Mouse (Mus musculus) C2C12 (cell line): ENCODE measurements around the gene Gm20388. TPM values are rescaled to one million over a fixed set of nuclear protein-coding genes. Genes with fewer than 3 reads are reported as not detected.

Experiments
- H3K27me3 ChIP-seq: one replicate; pipeline ENCODE4 v1.6.1; 2011; ENCODE audit not compliant: control insufficient read depth, insufficient read depth, insufficient read length
- H3K36me3 ChIP-seq: one replicate; pipeline ENCODE4 v1.6.1; 2011; ENCODE audit not compliant: control insufficient read depth, insufficient read depth
- H3K4me3 ChIP-seq: one replicate; pipeline ENCODE4 v1.5.1; 2011; ENCODE audit warnings: mild to moderate bottlenecking, control low read depth; ENCODE audit not compliant: poor library complexity, insufficient read depth, severe bottlenecking
- H3K79me2 ChIP-seq: one replicate; pipeline ENCODE4 v1.6.1; 2011; ENCODE audit not compliant: control insufficient read depth, insufficient read depth
- H3K79me3 ChIP-seq: one replicate; pipeline ENCODE4 v1.6.1; 2011; ENCODE audit warnings: low read depth, control low read depth
- H3ac ChIP-seq: one replicate; pipeline ENCODE3; 2011; ENCODE audit warnings: low read depth; ENCODE audit not compliant: control insufficient read depth, insufficient read length
- CEBPB ChIP-seq: IDR thresholded peaks from one replicate; pipeline ENCODE4 v1.6.1; 2011; ENCODE audit warnings: low read depth, mild to moderate bottlenecking, control low read depth, moderate library complexity
- CTCF ChIP-seq: IDR thresholded peaks from one replicate; pipeline ENCODE4 v1.5.1; 2011; ENCODE audit not compliant: control insufficient read depth, insufficient read depth, insufficient read length
- FOSL1 ChIP-seq: IDR thresholded peaks from one replicate; pipeline ENCODE4 v1.8.0; 2011; ENCODE audit warnings: mild to moderate bottlenecking, low read length; ENCODE audit not compliant: poor library complexity, insufficient read depth, severe bottlenecking
- MAX ChIP-seq: IDR thresholded peaks from one replicate; pipeline ENCODE4 v1.6.1; 2011; ENCODE audit warnings: mild to moderate bottlenecking, control low read depth
- MYOD1 ChIP-seq: IDR thresholded peaks from one replicate; pipeline ENCODE4 v1.6.1; 2011; ENCODE audit warnings: low read depth; ENCODE audit not compliant: control insufficient read depth, insufficient read length
- MYOG ChIP-seq: IDR thresholded peaks from one replicate; pipeline ENCODE4 v1.6.1; 2011; ENCODE audit not compliant: control insufficient read depth, insufficient read length; ENCODE audit errors: extremely low read depth
- USF1 ChIP-seq: IDR thresholded peaks from one replicate; pipeline ENCODE4 v1.6.1; 2011; ENCODE audit warnings: low read depth, mild to moderate bottlenecking, control low read depth, moderate library complexity
- polyA plus RNA-seq: library from polyadenylated mRNA; unstranded; fragments of >200 nt; fragmentation: generic; extraction: Trizol; gene quantifications from one replicate; pipeline ENCODE4 v1.2.1, GENCODE M21; 2012; ENCODE audit warnings: missing spikeins

The Gm20388 gene
- polyA plus RNA-seq, 1 experiment: 15.0 TPM

GRCm38 (mm10) chr8:120779106-120779505 lies 868.5 kb downstream of the Gm20388 start:
- H3K36me3 ChIP-seq: no peaks in the 10 kb centered on the region
- no peak overlapping the region for H3K4me3 ChIP-seq
- TF ChIP-seq CEBPB (no peak), MYOD1 (no peak), USF1 (no peak), MAX (no peak), MYOG (no peak), CTCF (no peak), FOSL1 (no peak)
- H3K27me3 ChIP-seq: peaks cover 89% of the 10 kb centered on the region
- no peak overlapping the region for H3ac ChIP-seq
- no peaks in the 10 kb centered on the region for H3K79me2 ChIP-seq
- H3K79me3 ChIP-seq: no peaks in the 10 kb centered on the region

GRCm38 (mm10) chr8:120783781-120784180 lies 873.1 kb downstream of the Gm20388 start:
- H3K79me3 ChIP-seq: no peaks in the 10 kb centered on the region
- no peak overlapping the region for H3K4me3 ChIP-seq
- H3ac ChIP-seq: no peak overlapping the region
- H3K27me3 ChIP-seq: peaks cover 77% of the 10 kb centered on the region
- no peaks in the 10 kb centered on the region for H3K79me2 ChIP-seq
- no peaks in the 10 kb centered on the region for H3K36me3 ChIP-seq
- TF ChIP-seq MAX: no peak
- TF ChIP-seq CTCF: no peak
- TF ChIP-seq MYOG: no peak
- no peak for TF ChIP-seq MYOD1
- TF ChIP-seq FOSL1: no peak
- TF ChIP-seq USF1: no peak
- TF ChIP-seq CEBPB: no peak

GRCm38 (mm10) chr8:120786753-120787152 lies 876.1 kb downstream of the Gm20388 start:
- Histone ChIP-seq H3K79me3 (no peaks in the 10 kb centered on the region), H3K79me2 (no peaks in the 10 kb centered on the region), H3ac (no peak overlapping the region), H3K27me3 (peaks cover 82% of the 10 kb centered on the region), H3K36me3 (no peaks in the 10 kb centered on the region), H3K4me3 (no peak overlapping the region)
- TF ChIP-seq CEBPB (no peak), MAX (no peak), MYOD1 (no peak), FOSL1 (no peak), CTCF (no peak), MYOG (no peak), USF1 (no peak)

- TF ChIP-seq MAX (no peak), FOSL1 (no peak), CEBPB (no peak), MYOG (no peak), CTCF (no peak), USF1 (no peak), MYOD1 (no peak)
- Histone ChIP-seq H3K79me2 (no peaks in the 10 kb centered on the region), H3ac (no peak overlapping the region), H3K4me3 (no peak overlapping the region), H3K27me3 (peaks cover 83% of the 10 kb centered on the region), H3K79me3 (no peaks in the 10 kb centered on the region), H3K36me3 (no peaks in the 10 kb centered on the region)
Measured at GRCm38 (mm10) chr8:120787631-120788030, 877.0 kb downstream of the Gm20388 start.

- H3K79me3 ChIP-seq: no peaks in the 10 kb centered on the region
- TF ChIP-seq CTCF (no peak), CEBPB (no peak), FOSL1 (no peak), MYOG (no peak), MAX (no peak), MYOD1 (no peak), USF1 (no peak)
- no peak overlapping the region for H3ac ChIP-seq
- H3K27me3 ChIP-seq: peaks cover 82% of the 10 kb centered on the region
- no peaks in the 10 kb centered on the region for H3K36me3 ChIP-seq
- no peak overlapping the region for H3K4me3 ChIP-seq
- H3K79me2 ChIP-seq: no peaks in the 10 kb centered on the region
Measured at GRCm38 (mm10) chr8:120792710-120793109, 882.1 kb downstream of the Gm20388 start.

GRCm38 (mm10) chr8:120795944-120796635 lies 885.4 kb downstream of the Gm20388 start:
- Histone ChIP-seq H3ac (no peak overlapping the region), H3K4me3 (no peak overlapping the region), H3K79me2 (no peaks in the 10 kb centered on the region), H3K36me3 (no peaks in the 10 kb centered on the region), H3K27me3 (peaks cover 78% of the 10 kb centered on the region), H3K79me3 (no peaks in the 10 kb centered on the region)
- no peak for TF ChIP-seq USF1
- no peak for TF ChIP-seq FOSL1
- TF ChIP-seq MYOG: no peak
- no peak for TF ChIP-seq CEBPB
- peak; percentile 95 for TF ChIP-seq CTCF
- TF ChIP-seq MYOD1: no peak
